Mouse (Mus musculus) adrenal gland, postnatal 4 days (tissue): Measurements from ENCODE around the gene Tmem52. TPM values are rescaled to one million over a fixed set of nuclear protein-coding genes. Genes with fewer than 3 reads are reported as not detected.
"Not testable (repeated sequence)": the region's sequence is repeated elsewhere in the genome, so short reads cannot be mapped to it uniquely, and the experiment has no call there.

Source experiments
- DNase-seq, 2 experiments: peaks; one replicate each; pipeline ENCODE4 v3.0.0; 2021 to 2022; ENCODE audit warnings: low spot score in 2 of 2, mixed read lengths in 2 of 2
- long read RNA-seq, 2 experiments: library from polyadenylated mRNA; stranded (forward); transcript quantifications; one replicate each; pipeline ENCODE4 v2.0.0; 2021
- total RNA-seq, 2 experiments: library from RNA; stranded (reverse); gene quantifications; 2 replicates each; pipeline ENCODE4 v1.2.3; 2021

Gene Tmem52
- total RNA-seq: 10 to 100 TPM in 1 of 2 experiments, 1 to 10 TPM in 1; 7.4 to 14.4 TPM
- long read RNA-seq, experiment 1, transcript Tmem52-201 (5 exons, 932 nt): major isoform, 14 of 32 reads
- long read RNA-seq, experiment 1, transcript Tmem52-202 (4 exons, 622 nt): minor isoform, 8 of 32 reads
- long read RNA-seq, experiment 1, partial matches to known transcripts: 3 of 32 reads
- long read RNA-seq, experiment 1, other reads (novel, unspliced or antisense): 1 of 32 reads
- long read RNA-seq, experiment 2, partial matches to known transcripts: 4 of 9 reads
- long read RNA-seq, experiment 2, other reads (novel, unspliced or antisense): 0 of 9 reads

DNA sequence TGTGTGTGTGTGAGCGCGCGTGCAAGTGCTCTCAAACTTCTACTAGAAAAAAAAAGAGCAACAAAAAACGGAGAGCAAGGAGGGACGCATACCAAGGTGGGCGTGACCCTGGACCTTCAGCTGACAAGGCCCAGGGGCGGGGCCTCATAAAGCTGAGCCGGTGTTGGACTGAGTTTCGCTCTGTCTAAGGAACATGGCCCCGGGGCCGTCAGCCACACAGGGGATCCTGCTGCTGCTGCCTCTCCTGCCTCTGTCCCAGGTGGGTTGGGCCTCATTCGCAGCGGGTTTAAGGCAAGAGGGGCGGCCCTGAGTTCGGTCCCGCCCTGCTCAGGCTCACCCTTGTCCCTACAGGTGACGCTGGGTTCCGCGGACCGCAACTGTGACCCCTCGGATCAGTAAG lies at the start of gene Tmem52:
Tmem52 (plus strand) TSS at position 163 of the 400 bp plus-strand sequence.
- no peak for DNase-seq

- no peak for DNase-seq
Measured at GRCm38 (mm10) chr4:155420137-155420536, 48.8 kb upstream of the Tmem52 start.

- not testable (repeated sequence) for DNase-seq
Measured at GRCm38 (mm10) chr4:155421412-155422370, 47.2 kb upstream of the Tmem52 start.

- DNase-seq: no peak
Measured at GRCm38 (mm10) chr4:155423988-155424387, 44.9 kb upstream of the Tmem52 start.

- DNase-seq: no peak
Measured at GRCm38 (mm10) chr4:155426272-155426671, 42.6 kb upstream of the Tmem52 start.

GRCm38 (mm10) chr4:155428442-155428841 lies 40.5 kb upstream of the Tmem52 start:
- DNase-seq: no peak

DNA sequence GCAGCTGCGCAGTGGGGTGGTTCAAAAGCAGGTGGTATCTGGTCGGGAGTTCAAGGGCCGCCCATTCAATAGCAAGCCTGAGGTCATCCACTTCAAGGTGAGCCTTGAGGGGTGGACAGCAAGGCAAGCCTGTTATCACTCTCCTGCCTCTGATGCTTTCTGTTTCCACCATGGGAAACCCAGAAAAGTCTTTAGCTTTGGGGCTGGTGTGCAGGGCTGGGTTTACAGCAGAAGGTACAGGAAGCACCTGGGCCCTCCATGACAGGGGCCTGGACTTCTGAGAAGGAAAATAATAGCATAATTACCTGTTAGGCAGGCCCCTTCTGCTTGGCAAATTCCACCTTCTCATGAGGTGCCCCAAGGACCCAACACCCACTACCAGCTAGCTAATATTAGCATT lies 39.7 kb upstream of the Tmem52 start:
- DNase-seq: no peak

DNA sequence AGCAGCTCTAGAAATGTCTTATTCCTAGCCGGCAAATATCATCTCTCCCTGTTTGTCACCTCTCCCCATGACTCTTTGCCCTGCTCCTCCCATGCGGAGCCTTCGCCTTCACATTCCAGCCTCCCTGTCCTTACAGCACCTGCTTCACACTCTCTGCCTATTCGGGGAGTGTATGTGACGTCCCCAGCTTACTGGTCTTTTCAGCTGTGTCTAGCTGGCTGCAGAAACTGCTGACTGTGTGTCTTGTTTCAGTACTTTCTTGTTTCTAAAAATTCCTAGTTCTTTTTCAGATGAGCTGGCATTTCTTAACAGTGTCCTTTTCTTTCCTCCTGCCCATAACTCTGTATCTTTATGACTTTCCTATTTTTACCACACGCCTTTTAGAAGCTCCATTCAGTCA lies 36.6 kb upstream of the Tmem52 start:
- DNase-seq: no peak

GRCm38 (mm10) chr4:155433993-155434392 lies 34.9 kb upstream of the Tmem52 start:
- no peak for DNase-seq

DNA sequence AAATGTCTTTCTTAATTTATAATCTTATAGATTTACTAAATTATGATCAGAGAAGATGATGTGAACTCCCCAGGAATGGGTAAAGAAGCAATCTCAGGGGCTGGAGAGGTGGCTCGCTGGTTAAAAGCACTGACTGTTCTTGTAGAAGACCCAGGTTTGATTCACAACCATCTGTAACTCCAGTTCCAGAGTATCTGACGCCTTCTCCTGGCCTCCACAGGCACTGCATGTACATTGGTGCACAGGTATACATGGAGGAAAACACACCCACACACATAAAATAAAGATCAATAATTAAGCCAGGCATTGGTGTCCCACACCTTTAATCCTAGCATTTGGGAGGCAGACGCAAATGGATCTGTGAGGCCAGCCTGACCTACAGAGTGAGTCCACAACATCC lies 26.1 kb upstream of the Tmem52 start:
- no peak for DNase-seq

GRCm38 (mm10) chr4:155451597-155451996 lies 17.3 kb upstream of the Tmem52 start:
- DNase-seq: no peak

DNA sequence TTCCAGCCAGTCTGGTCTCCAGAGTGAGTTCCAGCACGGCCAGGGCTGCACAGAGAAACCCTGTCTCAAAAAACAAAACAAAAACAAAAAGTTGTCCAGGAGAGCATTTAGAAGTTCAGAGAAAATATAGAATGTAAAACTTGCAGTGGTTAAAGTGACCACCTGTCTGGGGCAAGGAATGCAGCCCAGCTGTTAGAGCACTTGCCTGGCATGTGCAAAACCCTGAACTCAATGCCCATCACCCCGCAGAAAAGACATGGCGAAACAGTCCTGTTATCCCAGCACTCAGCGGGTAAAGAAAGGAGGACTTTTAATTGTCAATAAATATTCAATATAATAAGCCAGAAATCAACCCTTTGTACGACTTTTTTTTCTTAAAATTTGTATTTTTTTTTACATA lies 10.3 kb upstream of the Tmem52 start:
- DNase-seq: no peak

DNA sequence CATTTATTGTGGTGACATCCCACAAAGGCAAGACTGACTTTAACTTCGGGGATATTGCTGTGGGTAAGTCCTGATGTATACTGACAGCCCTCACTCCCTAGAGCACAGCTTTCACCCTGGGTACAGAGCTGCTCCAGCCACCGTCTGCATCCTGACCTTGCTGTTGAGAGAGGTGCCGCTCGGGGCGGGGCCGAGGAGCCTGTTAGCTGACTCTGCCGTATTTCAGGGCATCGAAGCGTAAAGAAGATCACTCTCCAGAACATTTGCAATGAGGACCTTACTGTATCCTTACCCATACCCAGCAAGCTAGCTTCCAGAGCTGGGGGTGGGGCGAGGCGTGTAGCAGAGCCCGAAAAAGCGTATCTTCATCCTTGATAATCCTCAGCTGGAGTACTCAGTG lies 5.9 kb upstream of the Tmem52 start:
- DNase-seq: no peak

DNA sequence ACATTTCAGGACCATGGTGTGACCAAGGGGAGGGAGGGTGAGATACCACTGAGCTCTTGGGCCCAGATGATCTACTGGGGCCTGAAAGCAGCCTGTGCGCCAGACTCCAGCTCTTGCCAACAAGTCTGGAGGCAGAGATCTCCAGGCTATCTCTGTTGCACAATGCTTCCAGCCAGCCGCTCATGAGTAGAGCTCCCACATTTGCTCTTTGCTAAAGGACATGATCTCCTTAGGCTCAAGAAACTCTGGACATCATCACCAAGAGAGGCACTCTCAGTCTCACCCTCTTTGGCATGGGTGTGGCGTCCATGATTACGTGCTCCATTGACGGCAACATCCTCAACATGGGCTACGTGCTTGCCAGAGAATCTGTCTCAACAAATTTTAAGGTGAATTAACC lies 5.3 kb upstream of the Tmem52 start:
- DNase-seq: no peak

- no peak for DNase-seq
Measured at GRCm38 (mm10) chr4:155464061-155464460, 4.9 kb upstream of the Tmem52 start.

DNA sequence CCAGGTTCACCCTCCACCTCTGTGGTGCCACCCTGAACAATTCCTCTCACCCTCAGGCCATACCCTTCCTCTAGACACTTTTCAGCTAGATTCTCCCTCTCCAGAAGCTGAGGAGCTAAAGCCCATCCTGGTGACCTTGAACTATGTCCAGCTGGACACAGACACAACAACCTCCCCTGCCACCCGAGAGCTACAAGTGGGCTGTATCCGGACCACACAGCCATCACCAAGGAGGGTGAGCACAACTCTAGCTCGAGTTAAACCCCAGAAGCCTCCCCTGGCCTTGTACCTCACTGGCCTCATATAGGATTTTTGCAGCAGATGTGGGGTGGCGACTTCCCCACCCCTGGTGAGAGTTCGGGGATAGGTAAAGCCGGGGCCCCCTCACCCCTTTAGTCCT lies 3.3 kb upstream of the Tmem52 start:
- no peak for DNase-seq

GRCm38 (mm10) chr4:155466080-155466479 lies 2.8 kb upstream of the Tmem52 start:
- DNase-seq: no peak

DNA sequence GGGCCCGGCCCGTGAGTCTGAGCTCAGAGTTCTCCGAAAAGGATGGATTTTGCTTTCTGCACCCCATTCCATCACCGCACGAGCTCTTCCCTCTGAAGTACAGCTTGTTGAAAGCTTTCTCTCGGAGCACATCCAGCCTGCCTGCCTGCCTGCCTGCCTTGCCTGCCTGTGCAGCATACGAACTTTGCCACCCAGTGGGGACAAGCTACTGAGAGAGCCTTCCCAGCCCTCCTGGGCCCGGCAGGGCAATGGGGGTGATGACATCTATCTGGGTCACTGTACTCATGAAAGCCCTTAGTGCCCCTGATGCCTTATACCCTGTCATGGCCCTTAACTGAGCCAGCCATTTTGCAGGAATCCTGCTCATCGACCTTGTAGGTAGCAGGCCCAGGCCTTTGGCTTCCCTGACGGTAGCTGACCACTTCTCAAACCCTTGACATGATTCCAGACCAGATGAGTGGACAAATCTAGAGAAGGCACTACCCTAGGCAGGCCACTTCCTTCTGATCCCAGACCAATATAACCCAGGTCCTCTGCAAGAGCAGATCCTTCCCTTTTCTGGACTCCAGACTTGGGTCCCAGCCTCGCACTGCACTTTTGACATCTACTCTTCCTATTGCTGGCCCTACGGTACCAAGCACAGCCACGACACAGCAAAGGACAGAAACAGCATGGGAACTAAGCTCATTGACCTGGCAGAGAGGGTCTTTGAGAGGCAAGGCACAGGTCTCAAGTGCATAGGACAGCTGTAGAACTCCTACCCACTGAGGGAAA lies 1.5 kb upstream of the Tmem52 start:
- no peak for DNase-seq

DNA sequence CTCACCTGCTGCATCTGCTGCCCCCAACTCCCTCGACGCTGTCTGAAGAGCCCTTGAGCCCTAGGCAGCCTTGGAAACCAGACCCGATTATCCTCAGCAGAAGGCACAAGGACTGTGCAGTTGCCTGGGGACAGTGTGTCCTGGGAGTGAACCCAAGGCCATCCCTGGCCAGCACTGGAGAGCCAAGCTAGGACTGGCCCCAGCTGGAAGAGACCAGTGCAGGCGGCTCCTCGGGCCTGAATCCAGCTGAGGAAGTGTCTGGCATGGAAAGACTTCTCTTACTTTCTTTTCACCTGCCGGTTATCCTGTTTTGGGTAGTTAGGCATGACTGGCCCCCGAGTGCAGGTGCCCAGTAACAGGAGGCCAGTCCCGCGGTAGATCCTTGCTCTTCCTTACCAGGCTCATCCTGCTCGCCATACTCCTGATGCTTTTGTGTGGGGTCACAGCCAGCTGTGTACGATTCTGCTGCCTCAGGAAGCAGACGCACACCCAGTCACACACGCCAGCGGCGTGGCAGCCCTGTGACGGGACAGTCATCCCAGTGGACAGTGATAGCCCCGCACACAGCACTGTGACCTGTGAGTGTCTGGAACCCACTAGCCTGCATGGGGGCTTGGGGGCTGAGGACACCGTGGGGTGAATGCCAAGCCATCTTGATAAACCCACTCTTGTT lies 812 bp downstream of the Tmem52 start:
- DNase-seq: no peak

DNA sequence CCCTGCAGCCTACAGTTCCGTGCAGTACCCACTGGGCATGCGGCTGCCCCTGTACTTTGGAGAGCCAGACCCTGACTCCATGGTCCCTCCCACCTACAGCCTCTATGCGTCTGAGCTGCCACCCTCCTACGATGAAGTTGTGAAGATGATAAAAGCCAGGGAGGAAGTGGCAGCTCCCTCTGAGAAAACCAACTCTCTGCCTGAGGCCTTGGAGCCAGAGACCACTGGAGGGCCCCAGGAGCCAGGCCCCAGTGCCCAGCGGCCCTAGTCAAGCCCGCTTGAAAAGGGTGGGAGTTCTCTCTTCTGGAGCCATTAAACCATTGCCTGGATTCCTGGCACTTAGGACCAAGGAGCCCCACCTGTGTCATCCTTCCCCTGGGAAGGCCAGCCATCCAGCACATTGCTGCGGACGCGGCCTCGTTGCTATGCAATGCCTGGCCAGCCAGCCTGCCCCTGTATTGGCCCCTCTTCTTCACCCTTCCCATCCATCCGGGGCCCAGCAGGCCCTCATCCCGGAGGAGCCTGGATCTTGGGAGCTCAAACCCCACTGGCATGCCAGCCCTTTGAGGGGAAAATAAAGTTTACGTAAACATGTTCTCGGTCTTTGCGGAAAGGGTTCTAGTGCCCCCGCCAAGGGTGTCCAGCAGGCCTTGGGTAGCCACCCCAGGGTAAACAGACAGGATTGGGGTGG lies 1.5 kb downstream of the Tmem52 start:
- no peak for DNase-seq
